Mouse (Mus musculus) liver, embryonic 11.5 days (tissue): Measurements from ENCODE around the gene Rnf212. TPM values are rescaled to one million over a fixed set of nuclear protein-coding genes. Genes with fewer than 3 reads are reported as not detected.

Source experiments
- ATAC-seq: fragments of 200-750 bp; cut with Nextera tagmentation; replicated peaks from 2 replicates; pipeline ENCODE4 v1.8.0; 2017; ENCODE audit warnings: moderate number of reproducible peaks, mild to moderate bottlenecking, moderate TSS enrichment, moderate library complexity; ENCODE audit not compliant: low FRiP score
- DNase-seq: peaks from one replicate; pipeline ENCODE4 v3.0.0-alpha.2; 2017; ENCODE audit warnings: low spot score
- H3K27ac ChIP-seq: fragments of 300-500 bp; sonication (generic); 2 replicates; pipeline ENCODE4 v1.5.1; 2014; ENCODE audit warnings: mild to moderate bottlenecking, low read depth, low read length, control low read depth
- H3K27me3 ChIP-seq: fragments of 300-500 bp; sonication (generic); replicated peaks from 2 replicates; pipeline ENCODE4 v1.6.1; 2014; ENCODE audit warnings: low read length, mixed read lengths; ENCODE audit not compliant: control insufficient read depth, insufficient read depth
- H3K36me3 ChIP-seq: fragments of 300-500 bp; sonication (generic); 2 replicates; pipeline ENCODE4 v1.6.1; 2014; ENCODE audit warnings: mild to moderate bottlenecking, low read length, moderate library complexity, mixed read lengths; ENCODE audit not compliant: control insufficient read depth, insufficient read depth
- H3K4me1 ChIP-seq: fragments of 300-500 bp; sonication (generic); replicated peaks from 2 replicates; pipeline ENCODE4 v1.6.1; 2014; ENCODE audit warnings: low read length, mixed read lengths; ENCODE audit not compliant: control insufficient read depth, insufficient read depth
- H3K4me2 ChIP-seq: fragments of 300-500 bp; sonication (generic); 2 replicates; pipeline ENCODE4 v1.6.1; 2014; ENCODE audit warnings: mild to moderate bottlenecking, control low read depth, moderate library complexity
- H3K4me3 ChIP-seq: fragments of 300-500 bp; sonication (generic); 2 replicates; pipeline ENCODE4 v1.5.1; 2014; ENCODE audit warnings: low read depth, low read length, control low read depth
- H3K9ac ChIP-seq: fragments of 300-500 bp; sonication (generic); 2 replicates; pipeline ENCODE4 v1.6.1; 2014; ENCODE audit warnings: low read depth, low read length, control low read depth
- H3K9me3 ChIP-seq: fragments of 300-500 bp; sonication (generic); 2 replicates; pipeline ENCODE4 v1.6.1; 2016; ENCODE audit warnings: low read length, inconsistent platforms, mixed read lengths; ENCODE audit not compliant: control insufficient read depth
- WGBS: fragments of 180-500 bp; shearing (Covaris S2); extraction: QIAGEN DNeasy Blood & Tissue Kit; methylation state at CpG from one replicate; pipeline ENCODE4 v1.1.7; 2014; 5-methylcytosine and 5-hydroxymethylcytosine counted together
- polyA plus RNA-seq: library from polyadenylated mRNA; unstranded; fragments of >200 nt; fragmentation: Nextera tagmentation; extraction: Ambion mirVana; gene quantifications from 2 replicates; pipeline ENCODE4 v1.2.1, GENCODE M21; 2014

The Rnf212 gene
- polyA plus RNA-seq, 1 experiment from 2014 or later, result 2.4 TPM

GRCm38 (mm10) chr5:108750328-108751210, 24.2 kb downstream of the Rnf212 start:
- peak; percentile 93 for ATAC-seq

GRCm38 (mm10) chr5:108744629-108745028, 30.2 kb downstream of the Rnf212 start:
- Histone ChIP-seq H3K27me3 (no peaks in the 10 kb centered on the region), H3K9me3 (no peaks in the 10 kb centered on the region), H3K27ac (no peak overlapping the region), H3K4me2 (no peak overlapping the region), H3K36me3 (no peaks in the 10 kb centered on the region), H3K9ac (no peak overlapping the region), H3K4me3 (no peak overlapping the region), H3K4me1 (no peaks in the 10 kb centered on the region)
- 78% methylated on average over 3 of the region's 3 CpGs for WGBS
- ATAC-seq, result no peak
- no peak for DNase-seq

More at GRCm38 (mm10) chr5:108750328-108751210, 24.2 kb downstream of the Rnf212 start:
- whole genome bisulfite sequencing, result 69% methylated on average over 5 of the region's 5 CpGs
- DNase-seq, result no peak
- Histone ChIP-seq H3K4me1 (no peaks in the 10 kb centered on the region; the same call in 1 of the 2 replicates), H3K4me2 (peak overlapping the region; percentile 29; the same call in 1 of the 2 replicates), H3K27me3 (no peaks in the 10 kb centered on the region), H3K9me3 (no peaks in the 10 kb centered on the region), H3K27ac (peak overlapping the region; percentile 63), H3K9ac (no peak overlapping the region), H3K4me3 (no peak overlapping the region), H3K36me3 (no peaks in the 10 kb centered on the region)

- no peaks in the 10 kb centered on the region for H3K36me3 ChIP-seq
- WGBS, result 62% methylated on average over 2 of the region's 2 CpGs
- no peak overlapping the region for H3K4me3 ChIP-seq
- H3K4me1 ChIP-seq, result no peaks in the 10 kb centered on the region
- no peak overlapping the region for H3K9ac ChIP-seq
- ATAC-seq (0 out of 2 replicates have a peak, but pooled peaks have one; percentile 51), DNase-seq (no peak)
- H3K9me3 ChIP-seq, result no peaks in the 10 kb centered on the region
- H3K27ac ChIP-seq, result no peak overlapping the region
- no peaks in the 10 kb centered on the region for H3K27me3 ChIP-seq
- no peak overlapping the region for H3K4me2 ChIP-seq
Observed at GRCm38 (mm10) chr5:108743856-108744255, 30.9 kb downstream of the Rnf212 start.

- ATAC-seq, result no peak
- no peaks in the 10 kb centered on the region for H3K36me3 ChIP-seq
- no peak overlapping the region for H3K9ac ChIP-seq
- DNase-seq, result no peak
- no peaks in the 10 kb centered on the region for H3K9me3 ChIP-seq
- H3K4me2 ChIP-seq, result no peak overlapping the region
- 70% methylated on average over 2 of the region's 2 CpGs for WGBS
- H3K27ac ChIP-seq, result no peak overlapping the region
- no peaks in the 10 kb centered on the region for H3K4me1 ChIP-seq
- H3K27me3 ChIP-seq, result no peaks in the 10 kb centered on the region
- H3K4me3 ChIP-seq, result no peak overlapping the region
Observed at GRCm38 (mm10) chr5:108742596-108742995, 32.2 kb downstream of the Rnf212 start.

- Histone ChIP-seq H3K27ac (no peak overlapping the region), H3K9ac (no peak overlapping the region), H3K4me3 (no peak overlapping the region), H3K4me1 (no peaks in the 10 kb centered on the region), H3K27me3 (no peaks in the 10 kb centered on the region), H3K36me3 (no peaks in the 10 kb centered on the region), H3K4me2 (no peak overlapping the region), H3K9me3 (no peaks in the 10 kb centered on the region)
- WGBS, result 65% methylated on average over 2 of the region's 2 CpGs
- ATAC-seq (no peak), DNase-seq (no peak)
Observed at GRCm38 (mm10) chr5:108741844-108742243, 32.9 kb downstream of the Rnf212 start.

GRCm38 (mm10) chr5:108727425-108727824, 47.4 kb downstream of the Rnf212 start:
- H3K4me3 ChIP-seq, result no peak overlapping the region
- H3K27me3 ChIP-seq, result no peaks in the 10 kb centered on the region; the same call in 1 of the 2 replicates
- WGBS, result 90% methylated on average over 1 of the region's 1 CpGs
- 0 out of 2 replicates have a peak, but pooled peaks have one; percentile 20 for ATAC-seq
- H3K9me3 ChIP-seq, result no peaks in the 10 kb centered on the region
- no peak overlapping the region for H3K27ac ChIP-seq
- no peaks in the 10 kb centered on the region for H3K4me1 ChIP-seq
- H3K4me2 ChIP-seq, result no peak overlapping the region
- H3K36me3 ChIP-seq, result no peaks in the 10 kb centered on the region
- DNase-seq, result no peak
- H3K9ac ChIP-seq, result no peak overlapping the region

DNA sequence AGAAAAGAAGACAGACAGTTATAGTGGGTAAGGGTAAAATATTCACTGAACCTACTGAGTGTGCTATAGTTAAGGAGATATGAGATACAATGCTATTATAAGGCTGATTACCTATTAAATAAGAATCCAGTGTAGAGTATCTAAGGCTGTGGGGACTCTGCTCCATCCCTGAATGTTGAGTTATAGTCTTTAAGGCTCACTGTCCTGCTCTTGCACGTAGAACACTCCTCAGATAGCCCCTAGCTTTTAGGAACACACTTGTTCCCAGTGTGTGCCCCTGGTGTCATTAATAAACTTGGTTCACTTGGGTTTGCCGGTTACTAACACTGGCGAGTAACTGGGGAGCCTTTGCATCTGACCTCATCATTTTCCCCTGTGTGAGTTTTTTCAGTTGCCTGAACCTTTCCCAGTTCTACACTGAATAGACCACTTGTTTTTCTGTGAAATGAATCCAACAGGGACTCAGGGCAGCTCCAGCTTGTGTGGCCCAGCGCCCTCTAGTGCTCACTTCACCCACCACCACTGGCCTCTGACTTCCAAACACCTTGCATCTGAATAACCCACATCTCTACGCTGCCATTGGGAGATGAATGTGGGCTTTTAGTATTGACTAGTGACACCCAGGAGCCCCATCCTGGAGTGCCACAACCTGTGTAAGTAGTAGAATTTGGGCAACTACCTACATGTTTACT, 48.1 kb downstream of the Rnf212 start:
- Histone ChIP-seq H3K4me1 (no peaks in the 10 kb centered on the region), H3K9me3 (no peaks in the 10 kb centered on the region), H3K9ac (no peak overlapping the region), H3K36me3 (no peaks in the 10 kb centered on the region), H3K27ac (no peak overlapping the region), H3K27me3 (no peaks in the 10 kb centered on the region; the same call in 1 of the 2 replicates), H3K4me3 (no peak overlapping the region), H3K4me2 (no peak overlapping the region)
- peak; percentile 70 for DNase-seq
- WGBS, result 24% methylated on average over 5 of the region's 5 CpGs
- peak; percentile 82 for ATAC-seq

DNA sequence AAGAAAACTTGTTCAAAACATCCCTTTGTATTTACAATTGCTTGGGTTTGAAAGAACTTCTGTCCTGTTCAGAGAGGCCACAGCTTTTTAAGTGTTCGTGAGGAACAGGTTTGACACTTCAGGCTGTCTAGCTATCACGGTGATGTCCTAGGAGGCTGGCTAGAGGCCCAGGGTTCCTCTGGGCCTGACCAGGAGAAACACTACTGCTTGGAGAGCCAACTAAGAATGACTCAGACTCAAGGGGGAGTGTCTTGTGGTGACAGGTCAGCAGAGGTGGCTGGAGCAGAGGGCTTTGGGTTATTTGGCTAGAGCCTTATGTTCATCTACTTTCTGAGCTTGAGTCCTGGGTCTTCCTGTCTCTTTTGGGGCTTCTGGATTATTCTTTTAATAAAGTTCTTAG, 50.8 kb downstream of the Rnf212 start:
- Histone ChIP-seq H3K9ac (no peak overlapping the region), H3K36me3 (no peaks in the 10 kb centered on the region), H3K4me1 (no peaks in the 10 kb centered on the region), H3K4me2 (no peak overlapping the region), H3K27me3 (no peaks in the 10 kb centered on the region; the same call in 1 of the 2 replicates), H3K9me3 (no peaks in the 10 kb centered on the region), H3K27ac (no peak overlapping the region), H3K4me3 (no peak overlapping the region)
- 61% methylated on average over 2 of the region's 2 CpGs for WGBS
- ATAC-seq (no peak), DNase-seq (no peak)
